Mouse (Mus musculus) heart, postnatal 14 days (tissue): ENCODE measurements around the gene Bcl7c. TPM values are rescaled to one million over a fixed set of nuclear protein-coding genes. Genes with fewer than 3 reads are reported as not detected.
"Not testable (repeated sequence)": the region's sequence is repeated elsewhere in the genome, so short reads cannot be mapped to it uniquely, and the experiment has no call there.

ENCODE experiments used
- DNase-seq, 2 experiments: peaks; one replicate each; pipeline ENCODE4 v3.0.0; 2021 to 2022
- intact Hi-C: fragments of 180-260 bp; cut with DNase I; formaldehyde crosslinking; loops from one replicate; pipeline ENCODE4 v1.15.1; 2025
- long read RNA-seq, 2 experiments: library from polyadenylated mRNA; stranded (forward); transcript quantifications; one replicate each; pipeline ENCODE4 v2.0.0; 2021
- total RNA-seq, 2 experiments: library from RNA; stranded (reverse); gene quantifications; 2 replicates each; pipeline ENCODE4 v1.2.3; 2021

Bcl7c gene
- 10 to 100 TPM; 33.5 to 47.3 TPM for total RNA-seq
- long read RNA-seq, experiment 1, transcript Bcl7c-201 (6 exons, 1,132 nt) = major isoform, 36 of 41 reads
- long read RNA-seq, experiment 1, partial matches to known transcripts = 1 of 41 reads
- long read RNA-seq, experiment 1, other reads (novel, unspliced or antisense) = 4 of 41 reads
- long read RNA-seq, experiment 2, transcript Bcl7c-201 (6 exons, 1,132 nt) = major isoform, 28 of 32 reads
- long read RNA-seq, experiment 2, partial matches to known transcripts = 0 of 32 reads
- long read RNA-seq, experiment 2, other reads (novel, unspliced or antisense) = 4 of 32 reads

DNA sequence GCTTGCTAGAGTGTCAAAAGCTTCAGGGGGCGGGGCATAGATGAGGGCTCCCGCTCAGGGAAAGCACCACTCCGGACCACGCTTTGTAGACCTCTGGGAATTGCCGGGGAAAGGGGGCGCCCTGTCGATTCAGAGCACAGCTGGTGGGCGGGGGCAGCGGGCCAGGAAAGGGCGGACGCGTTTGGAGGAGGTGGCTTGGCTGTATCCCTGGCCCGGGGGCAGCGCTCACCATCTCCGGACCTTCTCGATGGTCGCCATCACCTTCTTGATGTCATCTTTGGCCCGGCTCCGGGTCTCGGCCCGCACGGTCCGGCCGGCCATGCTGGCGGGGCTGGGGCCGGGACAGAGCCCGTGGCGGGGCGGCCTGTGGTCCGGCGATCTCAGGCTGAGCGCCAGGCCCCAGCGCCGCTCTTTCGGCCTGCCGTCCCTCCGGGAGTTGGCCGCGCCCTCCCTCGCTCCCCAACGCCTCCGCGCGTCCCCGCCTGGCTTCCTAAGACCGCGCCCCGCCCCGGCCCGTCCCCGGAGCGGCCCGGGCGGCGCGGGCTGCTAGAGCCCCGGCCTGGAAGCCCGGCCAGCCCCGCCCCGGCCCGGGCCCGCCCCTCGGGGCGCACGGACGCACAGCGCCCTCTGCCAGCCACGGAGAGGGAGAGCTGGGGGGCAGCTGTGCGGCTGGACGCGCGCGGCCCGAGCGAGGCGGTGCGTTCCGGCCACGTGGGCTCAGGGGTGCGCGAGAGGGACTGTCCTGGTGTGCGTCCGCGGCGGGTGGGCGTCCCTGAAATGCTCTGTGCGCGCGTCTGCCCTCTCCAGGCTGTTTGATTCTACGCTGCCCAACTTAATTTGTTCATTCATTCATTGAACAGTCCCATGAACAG is at the start of gene Bcl7c:
TSS of gene Bcl7c (minus strand) at position 727 of the 872 bp plus-strand sequence.
- intact Hi-C loops = loop anchor here (1.0 kb wide), 1 partner anchor 33 kb away; no protein-coding TSS in a partner anchor

DNA sequence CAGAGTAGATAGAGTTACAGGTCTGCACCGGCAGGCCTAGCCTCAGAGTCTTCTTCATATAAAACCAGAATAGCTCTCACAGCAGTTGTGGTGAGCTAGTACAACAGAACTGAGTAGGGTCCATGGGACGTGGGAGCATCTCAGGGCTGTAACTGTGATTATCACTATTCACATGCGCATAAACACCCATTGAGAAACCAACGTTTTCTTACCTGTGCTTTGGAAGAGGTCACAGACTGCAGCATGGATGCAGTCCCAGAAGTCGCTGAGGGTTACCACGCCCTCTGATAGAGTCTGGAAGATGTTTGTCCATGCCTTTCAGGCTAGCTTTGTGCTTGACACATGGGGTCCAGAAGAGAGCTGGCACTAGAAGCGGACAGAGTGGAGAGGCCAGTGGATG is 45.0 kb upstream of the Bcl7c start:
- DNase-seq = no peak
- intact Hi-C loops = no loop called here

More for the DNA sequence above, at the start of gene Bcl7c:
- DNase-seq = peak; percentile 91 to 95

DNA sequence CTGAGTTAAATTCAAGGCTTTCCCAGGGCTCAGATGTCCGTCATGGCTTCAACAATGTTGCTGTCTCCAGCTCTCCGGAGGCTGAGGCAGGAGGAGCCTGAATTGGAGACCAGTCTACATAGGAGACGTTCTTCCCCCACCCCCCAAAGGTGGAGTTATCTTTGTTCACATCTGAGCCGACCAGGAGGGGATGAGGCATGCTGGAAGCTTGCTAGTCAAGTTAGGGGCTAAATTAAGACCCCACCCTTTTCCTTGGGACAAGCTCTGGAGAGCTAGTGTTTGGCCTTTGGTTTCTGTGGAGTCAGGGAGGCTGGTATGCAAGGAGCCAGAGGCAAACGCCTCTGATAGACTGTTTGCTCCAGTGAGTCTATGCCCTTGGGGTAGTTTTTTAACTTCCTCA is 44.4 kb upstream of the Bcl7c start:
- DNase-seq = no peak
- intact Hi-C loops = no loop called here

DNA sequence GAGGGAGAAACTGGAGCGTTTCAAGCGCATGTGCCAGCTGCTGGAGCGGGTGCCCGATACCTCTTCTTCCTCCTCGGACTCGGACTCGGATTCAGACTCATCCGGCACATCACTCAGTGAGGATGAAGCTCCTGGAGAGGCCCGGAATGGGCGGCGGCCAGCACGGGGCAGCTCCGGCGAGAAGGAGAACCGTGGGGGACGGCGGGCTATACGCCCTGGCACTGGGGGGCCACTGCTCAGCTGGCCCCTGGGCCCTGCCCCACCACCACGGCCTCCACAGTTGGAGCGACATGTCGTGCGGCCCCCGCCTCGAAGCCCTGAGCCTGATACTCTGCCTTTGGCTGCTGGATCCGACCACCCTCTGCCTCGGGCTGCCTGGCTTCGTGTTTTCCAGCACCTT is 43.3 kb upstream of the Bcl7c start:
- no peak for DNase-seq
- intact Hi-C loops = no loop called here

DNA sequence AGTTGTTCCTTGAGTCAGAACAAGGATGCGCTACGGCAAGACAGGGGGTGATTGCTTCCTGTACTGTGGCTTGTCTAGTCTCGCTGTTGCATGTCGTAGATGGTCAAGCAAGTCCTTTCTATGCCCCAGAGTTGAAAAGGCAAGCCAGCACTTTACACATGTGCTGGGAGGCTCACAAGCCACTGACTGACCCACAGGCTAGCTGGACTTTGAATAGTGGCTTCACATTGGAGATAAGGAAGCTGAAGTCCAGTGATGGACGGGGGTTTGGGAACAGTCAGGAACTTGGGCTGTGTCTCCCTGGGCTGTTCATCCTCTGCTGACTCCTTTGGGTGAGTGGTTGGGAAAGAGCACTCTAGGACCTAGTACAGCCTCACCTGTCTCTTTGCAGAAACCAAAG is 42.9 kb upstream of the Bcl7c start:
- DNase-seq = no peak
- intact Hi-C loops = no loop called here

DNA sequence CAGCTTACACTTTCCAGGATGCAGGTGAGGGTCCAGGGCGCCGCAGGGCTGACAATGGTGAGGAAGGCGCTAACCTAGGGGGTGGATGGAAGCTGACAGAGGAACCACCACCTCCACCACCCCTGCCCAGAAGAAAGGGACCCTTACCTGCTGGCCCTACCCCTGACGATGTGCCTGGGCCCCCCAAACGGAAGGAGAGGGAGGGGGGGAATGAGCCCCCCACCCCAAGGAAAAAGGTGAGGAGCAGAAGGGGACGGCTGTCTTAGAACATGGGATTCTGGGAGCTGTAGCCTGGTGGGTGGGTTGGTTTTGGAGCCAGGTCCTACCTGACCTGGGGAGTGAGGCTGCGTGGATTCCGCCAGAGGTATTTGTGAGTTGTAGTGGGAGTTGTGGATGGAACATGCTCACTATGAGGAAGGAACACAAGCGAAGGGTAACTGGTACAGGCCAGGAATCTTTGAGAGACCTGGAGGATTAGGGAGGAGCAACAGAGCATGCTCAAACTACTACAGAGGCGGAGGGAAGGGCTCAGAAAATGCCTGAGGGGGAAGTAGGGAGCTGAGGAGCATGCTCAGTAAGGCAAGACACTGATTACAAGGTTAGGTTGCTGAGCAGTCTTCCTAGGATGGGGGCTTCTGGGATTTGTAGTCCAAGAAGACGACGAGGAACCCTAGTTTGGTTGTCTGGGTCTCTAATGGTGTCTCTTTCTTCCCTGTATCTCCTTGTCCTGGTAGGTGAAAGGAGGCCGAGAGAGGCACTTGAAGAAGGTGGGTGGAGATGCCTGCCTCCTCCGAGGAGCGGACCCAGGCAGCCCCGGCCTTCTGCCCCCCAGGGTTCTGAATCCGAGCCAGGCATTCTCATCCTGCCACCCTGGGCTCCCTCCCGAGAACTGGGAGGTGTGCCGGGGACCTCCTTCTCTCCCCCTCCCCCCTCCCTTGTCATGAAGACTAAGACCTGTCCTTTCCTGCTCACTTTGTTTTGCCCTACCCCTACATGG is 41.7 kb upstream of the Bcl7c start:
- DNase-seq = no peak
- intact Hi-C loops = no loop called here

DNA sequence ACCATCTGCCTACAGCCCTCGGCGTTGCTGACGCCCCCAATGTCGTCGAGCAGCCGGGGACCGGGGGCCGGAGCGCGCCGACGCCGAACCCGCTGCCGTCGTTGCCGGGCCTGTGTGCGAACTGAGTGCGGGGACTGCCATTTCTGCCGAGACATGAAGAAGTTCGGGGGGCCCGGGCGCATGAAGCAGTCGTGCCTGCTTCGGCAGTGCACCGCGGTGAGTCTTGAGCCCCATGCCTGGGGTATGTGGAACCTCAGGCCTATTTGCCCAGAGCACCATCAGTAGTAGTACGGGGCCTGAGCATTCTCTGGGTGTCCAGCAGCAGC is 39.5 kb upstream of the Bcl7c start:
- DNase-seq = no peak
- intact Hi-C loops = no loop called here

DNA sequence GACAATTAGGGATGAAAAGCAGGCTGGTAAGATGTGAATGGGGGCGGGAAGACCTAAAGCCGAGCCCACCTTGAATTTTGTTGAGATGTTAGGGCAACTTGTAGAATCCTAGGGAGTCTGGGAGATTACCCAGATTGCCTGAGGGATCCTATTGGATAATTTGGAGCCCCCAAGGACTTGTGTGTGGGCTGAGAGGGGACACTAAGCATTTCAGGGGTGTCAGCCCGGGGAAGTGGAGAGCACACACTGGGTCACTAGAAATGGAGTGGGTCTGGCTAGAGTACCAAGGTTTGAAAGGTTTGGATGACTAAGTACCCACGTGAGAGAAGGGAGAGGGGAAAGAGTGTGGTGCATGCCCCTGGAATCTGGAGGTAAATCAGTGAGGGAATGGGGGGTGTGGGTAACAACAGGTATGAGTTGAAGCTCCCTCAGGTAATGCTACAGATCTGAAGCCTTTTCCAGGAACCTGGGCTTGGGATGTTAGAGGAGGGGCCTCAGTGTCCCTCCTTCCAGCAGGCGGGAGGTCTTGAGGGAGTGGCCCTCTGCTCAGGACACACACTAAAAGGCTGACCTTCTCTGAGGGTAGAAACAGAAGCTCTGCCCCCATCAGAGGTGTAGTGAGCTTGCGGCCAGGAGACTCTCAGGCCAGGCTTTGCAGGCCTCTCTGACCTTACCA is 39.0 kb upstream of the Bcl7c start:
- DNase-seq = no peak
- intact Hi-C loops = no loop called here

DNA sequence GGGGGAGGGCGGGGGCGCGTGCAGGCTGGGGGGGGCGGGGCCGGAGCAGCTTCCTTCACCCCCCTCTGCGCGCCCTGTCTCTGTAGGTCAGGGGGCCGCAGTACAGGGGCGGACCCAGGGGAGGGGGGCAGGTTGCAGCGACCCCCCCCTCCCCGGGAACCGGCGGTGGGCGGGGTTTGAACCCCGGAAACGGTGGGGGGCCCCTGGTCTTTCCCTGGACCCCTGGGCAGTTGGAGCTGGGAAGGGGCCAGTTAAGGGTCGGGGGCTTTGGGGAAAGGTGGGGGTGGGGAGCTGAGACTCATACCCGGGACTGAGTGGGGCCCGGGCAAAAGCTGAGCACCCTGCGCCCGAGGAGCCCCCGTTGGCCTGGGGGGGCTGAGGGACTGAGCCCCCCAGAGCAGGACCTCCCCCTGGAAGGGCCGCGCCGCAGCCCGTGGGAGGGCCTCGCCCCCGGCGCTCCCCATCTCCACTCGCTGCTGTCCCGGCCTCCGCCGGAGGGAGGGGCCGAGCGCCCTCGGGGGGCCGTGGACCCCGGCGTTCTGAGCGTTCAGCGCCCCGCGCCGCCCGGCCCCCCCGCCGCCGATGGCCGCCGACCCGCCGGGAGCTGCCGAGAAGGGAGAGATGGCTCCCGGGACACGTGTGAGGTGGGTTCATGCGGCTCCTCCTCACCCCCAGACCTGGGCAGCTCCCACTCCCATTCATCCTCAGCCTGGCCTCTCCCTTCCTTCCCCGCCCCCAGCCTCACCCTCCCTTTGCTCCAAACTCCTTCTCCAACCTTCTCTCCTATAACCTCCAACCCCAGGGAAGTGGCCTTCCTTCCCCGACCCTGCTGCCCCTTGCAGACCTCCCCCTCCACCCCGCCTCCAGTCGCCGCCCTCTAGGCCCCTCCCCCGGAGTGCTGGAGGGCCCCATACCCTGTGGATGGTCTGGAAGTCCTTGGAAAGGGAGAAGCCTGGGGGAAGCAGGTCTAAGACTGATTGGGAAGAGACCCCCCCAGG is 38.1 kb upstream of the Bcl7c start:
- intact Hi-C loops = no loop called here
- DNase-seq = peak; percentile 36

DNA sequence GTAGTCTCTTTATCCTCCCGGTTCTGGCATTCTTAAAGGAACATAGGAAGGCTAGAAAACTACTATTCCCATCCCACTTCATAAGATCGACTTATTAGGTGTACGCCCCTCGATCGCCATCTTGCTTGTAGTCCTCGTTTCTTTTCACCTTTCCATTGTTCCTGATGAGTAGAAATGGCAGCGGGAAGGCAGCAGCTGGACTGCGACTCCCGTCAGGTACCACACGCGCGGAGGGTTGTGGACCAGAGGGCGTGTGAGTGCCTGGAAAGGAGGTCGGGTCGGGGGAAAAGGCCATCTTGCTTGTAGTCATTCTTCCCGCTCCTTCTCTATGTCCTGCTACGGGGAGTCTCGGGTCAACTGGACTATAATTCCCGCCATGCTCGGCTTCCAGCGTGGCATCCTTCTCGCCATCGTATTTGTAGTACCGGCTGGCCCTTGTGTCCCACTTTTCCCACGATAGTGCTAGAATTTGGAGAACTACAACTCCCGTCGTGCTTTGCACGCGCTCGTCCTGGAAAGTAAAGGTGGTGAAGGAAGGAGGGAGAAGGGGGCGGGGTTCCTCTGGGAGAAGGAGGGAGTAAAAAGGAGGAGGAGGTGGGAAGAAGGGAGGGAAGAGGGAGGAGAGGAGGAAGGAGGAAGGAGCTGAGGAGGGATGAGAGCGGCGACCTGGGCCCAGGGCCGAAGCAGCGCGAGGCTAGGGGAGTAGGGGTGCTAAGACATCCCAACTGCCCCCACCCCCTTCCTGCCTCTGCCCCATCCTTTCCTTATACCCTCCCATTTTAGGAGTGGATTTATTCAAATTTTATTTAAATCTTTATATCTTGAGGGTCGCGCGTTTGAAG is 37.1 kb upstream of the Bcl7c start:
- intact Hi-C loops = no loop called here
- peak; percentile 92 to 93 for DNase-seq

DNA sequence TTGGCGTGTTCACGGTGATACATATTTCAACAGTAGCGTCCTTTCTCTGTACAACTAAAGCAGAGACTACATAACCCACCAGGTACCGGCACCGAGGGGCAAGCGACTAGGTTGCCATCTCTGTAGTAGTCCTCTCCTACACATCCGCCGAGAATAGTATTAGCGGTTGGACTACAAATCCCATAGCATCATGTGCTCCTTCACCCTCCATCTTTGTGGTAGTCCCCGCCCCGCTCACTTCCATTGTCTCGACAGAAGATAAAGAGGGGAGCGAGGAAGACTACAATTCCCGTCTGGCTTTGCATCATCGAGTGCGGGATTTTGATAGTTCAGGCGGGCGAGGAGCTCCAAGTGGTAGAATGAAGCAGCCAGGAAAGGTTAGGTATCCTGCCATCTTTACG is 36.5 kb upstream of the Bcl7c start:
- intact Hi-C loops = no loop called here
- DNase-seq = peak; percentile 86 to 89

DNA sequence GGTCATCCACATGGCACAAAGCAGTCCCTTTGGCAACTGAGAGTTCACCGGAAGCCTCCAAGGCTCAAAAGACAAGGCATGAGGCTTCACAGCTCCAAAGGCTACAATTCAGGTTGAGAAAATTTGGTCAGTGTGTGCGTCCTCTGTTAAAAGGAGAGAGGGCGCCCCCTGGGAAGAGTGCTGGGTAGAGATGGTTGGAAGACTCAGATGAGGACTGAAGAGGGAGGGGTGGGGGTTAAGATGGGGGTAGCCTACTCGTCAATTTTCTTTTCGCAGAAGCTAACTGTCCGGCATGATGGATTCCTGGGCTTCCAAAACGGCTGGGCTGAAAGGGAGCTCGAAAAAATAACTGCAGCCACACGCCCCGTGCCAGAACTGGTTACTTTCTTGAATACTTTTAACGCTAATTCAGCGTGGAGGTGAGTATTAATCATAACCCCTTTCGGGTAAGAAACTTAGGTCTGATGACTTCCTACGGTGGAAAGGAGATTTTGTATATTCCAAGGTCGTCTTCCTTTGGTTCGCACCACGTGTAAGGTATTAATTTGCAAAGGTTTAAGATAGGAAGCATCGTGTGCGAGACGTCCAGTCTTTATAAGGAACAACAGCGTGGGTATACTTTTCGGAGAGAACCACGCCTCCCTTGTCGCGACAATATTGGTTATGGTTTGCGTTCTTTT is 35.8 kb upstream of the Bcl7c start, which contains the start of gene Fbxl19:
TSS of gene Fbxl19 (plus strand) at position 178 of the 680 bp plus-strand sequence.
- intact Hi-C loops = loop anchor here (1.0 kb wide), 1 partner anchor 69 kb away; no protein-coding TSS in a partner anchor

DNA sequence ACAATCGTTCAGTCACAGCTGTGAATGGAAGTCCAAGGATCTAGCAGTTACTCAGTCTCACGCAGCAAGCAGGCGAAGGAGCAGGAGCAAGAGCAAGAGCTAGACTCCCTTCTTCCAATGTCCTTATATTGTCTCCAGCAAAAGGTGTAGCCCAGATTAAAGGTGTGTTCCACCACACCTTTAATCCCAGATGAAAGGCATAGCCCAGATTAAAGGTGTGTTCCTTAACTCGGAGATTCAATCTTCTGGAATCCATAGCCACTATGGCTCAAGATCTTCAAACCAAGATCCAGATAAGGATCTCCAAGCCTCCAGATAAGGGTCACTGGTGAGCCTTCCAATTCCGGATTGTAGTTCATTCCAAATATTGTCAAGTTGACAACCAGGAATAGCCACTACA is 23.3 kb upstream of the Bcl7c start, which contains the start of gene Ctf2:
TSS of gene Ctf2 (minus strand) at position 101 of the 400 bp plus-strand sequence.
- intact Hi-C loops, DNase-seq: not testable (repeated sequence)

More for the DNA sequence above, 35.8 kb upstream of the Bcl7c start, which contains the start of gene Fbxl19:
- peak; percentile 65 to 75 for DNase-seq

DNA sequence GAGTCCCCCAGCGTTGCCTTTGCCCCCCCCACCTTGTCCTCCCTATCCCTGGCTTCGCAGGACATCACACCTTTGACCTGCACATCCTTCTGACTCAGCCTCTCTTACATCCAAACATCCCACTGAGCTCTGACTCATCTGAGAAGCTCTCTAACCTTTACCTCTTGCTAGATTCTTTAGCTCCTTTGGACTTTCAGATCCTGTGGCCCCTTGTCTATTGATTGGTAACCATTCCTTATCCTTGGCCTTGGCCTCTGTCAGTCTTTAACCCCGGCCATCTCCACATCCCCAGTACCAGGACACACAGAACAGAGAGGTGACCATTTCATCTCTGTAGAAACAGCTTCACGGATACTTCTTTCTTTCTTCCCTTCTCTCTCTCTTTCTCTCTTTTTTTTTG is 21.4 kb upstream of the Bcl7c start:
- DNase-seq = no peak
- intact Hi-C loops = no loop called here

DNA sequence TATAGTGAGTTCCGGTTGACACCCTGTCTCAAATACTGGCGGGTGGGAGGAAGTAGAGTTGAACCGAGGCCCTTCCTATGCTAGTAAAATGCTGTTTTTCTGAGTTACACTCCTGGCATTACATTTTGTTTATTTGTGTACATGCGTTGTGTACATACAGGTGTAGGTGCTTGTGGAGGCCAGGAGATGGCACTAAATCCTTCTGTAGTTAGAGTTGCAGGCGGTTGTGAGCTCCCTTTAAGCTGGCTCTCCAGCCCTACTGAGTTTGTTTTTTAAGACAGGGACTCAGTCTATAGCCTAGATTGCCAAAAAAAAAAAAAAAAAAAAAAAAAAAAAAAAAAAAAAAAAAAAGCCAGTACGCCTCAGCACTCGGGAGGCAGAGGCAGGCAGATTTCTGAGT is 19.2 kb upstream of the Bcl7c start:
- intact Hi-C loops = no loop called here
- no peak for DNase-seq

DNA sequence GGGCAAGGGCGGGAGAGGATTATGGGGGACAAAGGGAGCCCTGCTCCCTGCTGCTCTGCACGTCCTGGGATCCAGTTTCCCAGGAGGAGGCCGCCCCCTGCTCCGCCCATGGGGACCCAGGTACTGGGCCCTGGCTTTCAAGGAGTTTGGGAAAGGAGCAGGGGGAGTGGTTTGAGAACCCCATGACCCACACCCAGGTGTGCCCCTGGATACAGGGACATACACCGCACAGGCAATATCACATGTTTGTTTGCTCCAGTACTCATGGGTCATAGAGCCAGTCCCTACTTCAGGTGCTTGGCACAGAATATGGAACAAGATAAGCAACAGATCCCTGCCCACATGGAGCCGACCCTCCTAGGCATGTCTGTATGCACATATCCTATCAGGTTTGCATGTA is 17.2 kb upstream of the Bcl7c start:
- intact Hi-C loops = no loop called here
- no peak for DNase-seq

DNA sequence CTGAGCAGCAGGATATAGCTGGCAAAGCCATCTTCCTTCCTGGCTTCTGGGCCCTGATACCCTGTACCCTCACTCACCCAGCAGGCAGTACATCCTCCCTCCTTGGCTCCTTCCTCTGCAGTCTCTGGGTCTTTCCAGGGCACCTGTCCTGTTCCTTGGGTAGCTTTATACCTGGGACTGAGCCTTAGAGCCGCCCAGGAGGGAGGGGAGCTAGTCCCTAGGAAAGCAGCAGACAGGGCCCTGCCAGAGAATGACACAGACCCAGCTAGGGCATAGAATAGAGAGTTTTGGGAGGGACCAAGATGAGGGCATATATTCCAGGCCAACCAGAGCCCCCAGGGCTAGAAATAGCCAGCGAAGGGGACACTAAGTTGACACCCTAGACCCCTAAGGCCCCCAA is 16.8 kb upstream of the Bcl7c start:
- intact Hi-C loops = no loop called here
- DNase-seq = no peak
